12 mouse cellular contexts compared by ENCODE assay signal in the genomic region with DNA sequence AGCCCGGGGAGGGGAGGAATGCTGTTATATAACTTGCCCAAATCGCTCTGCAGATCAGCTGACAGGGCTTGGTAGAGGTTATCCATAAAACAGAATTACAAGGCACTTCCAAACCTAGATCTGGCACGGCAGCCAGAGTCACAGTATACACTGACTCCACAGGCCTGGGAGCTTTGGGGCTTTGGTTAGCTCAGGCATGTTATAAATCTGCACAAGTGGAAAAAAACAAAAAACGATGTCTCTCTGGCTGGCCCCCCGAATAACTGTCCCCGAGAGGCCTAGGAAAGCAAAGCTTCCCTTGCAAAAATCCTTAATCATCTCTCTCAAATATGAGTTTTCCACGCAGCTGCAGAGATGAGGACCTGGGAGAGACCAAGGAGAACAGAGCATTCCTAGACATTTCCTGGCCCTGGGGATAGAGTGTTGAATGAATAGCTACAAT.
DNase-seq lines count a peak whose midpoint lies in the region; ATAC-seq and TF ChIP-seq lines count a peak whose summit lies in the region.
"Had no signal": no experiment of that assay in that cellular context is flagged by ENCODE, and none has a peak within 500 bp of the region (broad histone marks: within the 10 kb centered on the region; RNA-seq: fewer than 3 reads in every experiment).

No protein-coding gene starts in this region.

- H3K79me2 ChIP-seq in heart, adult 2 months (replicated peaks; ENCODE audit: control insufficient read depth, insufficient read depth, low read length): no peaks in the 10 kb centered on the region

- no peak for TF ChIP-seq EP300 in heart, adult 2 months (IDR thresholded peaks at IDR 0.05; ENCODE audit: insufficient read depth, low read depth, low read length)

- ATAC-seq in limb, embryonic 13.5 days (ENCODE audit: low FRiP score, low read depth): peak; percentile 82
- ATAC-seq: forebrain, embryonic 15.5 days; intestine, postnatal 0 days had no signal

- intact Hi-C loops in heart, adult 2 months (cut with DNase I): no loop called here
- intact Hi-C loops in heart, postnatal 36 days (cut with DNase I): no loop called here

- H3K27ac ChIP-seq in heart, adult 2 months: peak overlapping the region; percentile 68
- H3K27ac ChIP-seq in limb, embryonic 13.5 days: peak overlapping the region; percentile 78
- no peak overlapping the region for H3K27ac ChIP-seq in thymus, adult 2 months (ENCODE audit: control insufficient read depth, insufficient read depth, low read length)
- H3K27ac ChIP-seq: forebrain, embryonic 15.5 days had no signal

- H3K9me3 ChIP-seq in limb, embryonic 13.5 days: no peaks in the 10 kb centered on the region
- H3K9me3 ChIP-seq: forebrain, embryonic 15.5 days had no signal

- H3K4me2 ChIP-seq in limb, embryonic 13.5 days (replicated peaks): peak overlapping the region; percentile 25
- H3K4me2 ChIP-seq: forebrain, embryonic 15.5 days; liver, embryonic 11.5 days had no signal

- DNase-seq in heart, adult 2 months: no peak
- DNase-seq in heart, postnatal 36 days: no peak
- DNase-seq in urinary bladder, postnatal 14 days (ENCODE audit: low spot score): peak; percentile 16
- DNase-seq in urinary bladder, postnatal 4 days (ENCODE audit: low spot score in 2 of 2): no peak
- DNase-seq in testis, postnatal 14 days (ENCODE audit: low spot score): peak; percentile 44
- DNase-seq in frontal cortex, postnatal 25 days (ENCODE audit: low spot score in 2 of 2): no peak
- DNase-seq in thymus, adult 2 months: no peak
- DNase-seq: heart, postnatal 4 days had no signal

- no peak overlapping the region for H3K4me3 ChIP-seq in heart, adult 2 months
- H3K4me3 ChIP-seq in limb, embryonic 13.5 days: no peak overlapping the region
- H3K4me3 ChIP-seq in thymus, adult 2 months (ENCODE audit: control insufficient read depth, insufficient read depth, low read length): no peak overlapping the region
- H3K4me3 ChIP-seq: forebrain, embryonic 15.5 days had no signal

- TF ChIP-seq CTCF in heart, adult 2 months (IDR thresholded peaks at IDR 0.05): no peak
- no peak for TF ChIP-seq CTCF in thymus, adult 2 months (IDR thresholded peaks at IDR 0.05; ENCODE audit: borderline replicate concordance, control insufficient read depth, extremely low read depth, insufficient read depth, low read length, poor library complexity)

- TF ChIP-seq POLR2A in heart, adult 2 months (IDR thresholded peaks at IDR 0.05; ENCODE audit: insufficient read depth, low read depth, low read length): no peak
- no peak for TF ChIP-seq POLR2A in thymus, adult 2 months (IDR thresholded peaks at IDR 0.05; ENCODE audit: control insufficient read depth, extremely low read depth, insufficient read depth, low read length, poor library complexity)

- H3K36me3 ChIP-seq in heart, adult 2 months (ENCODE audit: control insufficient read depth, insufficient read depth, low read length): peaks cover 3% of the 10 kb centered on the region; the same call in 1 of the 2 replicates
- H3K36me3 ChIP-seq in limb, embryonic 13.5 days: no peaks in the 10 kb centered on the region
- H3K36me3 ChIP-seq in thymus, adult 2 months (ENCODE audit: control insufficient read depth, insufficient read depth, low read length): no peaks in the 10 kb centered on the region
- H3K36me3 ChIP-seq: forebrain, embryonic 15.5 days had no signal

- H3K27me3 ChIP-seq in heart, adult 2 months (ENCODE audit: control insufficient read depth, insufficient read depth, low read length): no peaks in the 10 kb centered on the region
- H3K27me3 ChIP-seq in limb, embryonic 13.5 days: no peaks in the 10 kb centered on the region
- no peaks in the 10 kb centered on the region for H3K27me3 ChIP-seq in thymus, adult 2 months (ENCODE audit: control insufficient read depth, insufficient read depth, low read length)
- H3K27me3 ChIP-seq: forebrain, embryonic 15.5 days had no signal

- H3K9ac ChIP-seq in heart, adult 2 months (ENCODE audit: low read depth, low read length): no peak overlapping the region
- no peak overlapping the region for H3K9ac ChIP-seq in limb, embryonic 13.5 days
- H3K9ac ChIP-seq: forebrain, embryonic 15.5 days had no signal

- H3K4me1 ChIP-seq in heart, adult 2 months (ENCODE audit: control insufficient read depth, insufficient read depth, low read length): peaks cover 9% of the 10 kb centered on the region
- H3K4me1 ChIP-seq in limb, embryonic 13.5 days: peaks cover 40% of the 10 kb centered on the region
- peaks cover 10% of the 10 kb centered on the region; the same call in 1 of the 2 replicates for H3K4me1 ChIP-seq in thymus, adult 2 months (replicated peaks; ENCODE audit: control insufficient read depth, insufficient read depth, low read length)

- WGBS in heart, adult 2 months: 58% methylated on average over 7 of the region's 7 CpGs
- WGBS in limb, embryonic 13.5 days: 17% methylated on average over 7 of the region's 7 CpGs
- 84% methylated on average over 7 of the region's 7 CpGs for WGBS in thymus, adult 2 months

Comparison
In these comparisons a context has a peak if more than half of its experiments do, and no peak if none do; other contexts are left out.
1. DNase-seq: peak in urinary bladder, postnatal 14 days (single experiment) and testis, postnatal 14 days (single experiment); none in heart, adult 2 months (0 of 2), heart, postnatal 36 days (0 of 2), urinary bladder, postnatal 4 days (0 of 2), frontal cortex, postnatal 25 days (0 of 2) and thymus, adult 2 months (single experiment).